Mouse (Mus musculus) kidney, embryonic 14.5 days (tissue): ENCODE results near the gene Hipk2. TPM values are rescaled to one million over a fixed set of nuclear protein-coding genes. Genes with fewer than 3 reads are reported as not detected.

Source experiments
- ATAC-seq: fragments of 200-750 bp; cut with Nextera tagmentation; 2 replicates; pipeline ENCODE4 v1.8.0; 2017; ENCODE audit warnings: moderate number of reproducible peaks, mild to moderate bottlenecking, moderate TSS enrichment, moderate library complexity; ENCODE audit not compliant: low FRiP score, low TSS enrichment
- H3K27ac ChIP-seq: fragments of 300-500 bp; sonication (generic); 2 replicates; pipeline ENCODE4 v1.5.1; 2014; ENCODE audit warnings: low read depth, mild to moderate bottlenecking, low read length, moderate library complexity, mixed read lengths
- H3K27me3 ChIP-seq: fragments of 300-500 bp; sonication (generic); 2 replicates; pipeline ENCODE4 v1.6.1; 2014; ENCODE audit warnings: mild to moderate bottlenecking, low read length; ENCODE audit not compliant: control insufficient read depth, insufficient read depth
- H3K36me3 ChIP-seq: fragments of 300-500 bp; sonication (generic); 2 replicates; pipeline ENCODE4 v1.6.1; 2014; ENCODE audit warnings: low read length, mixed read lengths; ENCODE audit not compliant: control insufficient read depth, insufficient read depth
- H3K4me1 ChIP-seq: fragments of 300-500 bp; sonication (generic); 2 replicates; pipeline ENCODE4 v1.6.1; 2014; ENCODE audit warnings: low read length, mixed read lengths; ENCODE audit not compliant: control insufficient read depth, insufficient read depth
- H3K4me2 ChIP-seq: fragments of 300-500 bp; sonication (generic); replicated peaks from 2 replicates; pipeline ENCODE4 v1.6.1; 2014; ENCODE audit warnings: low read depth, mild to moderate bottlenecking, low read length
- H3K4me3 ChIP-seq: fragments of 300-500 bp; sonication (generic); 2 replicates; pipeline ENCODE4 v1.5.1; 2014; ENCODE audit warnings: mild to moderate bottlenecking, low read length
- H3K9ac ChIP-seq: fragments of 300-500 bp; sonication (generic); 2 replicates; pipeline ENCODE4 v1.6.1; 2014; ENCODE audit warnings: low read depth, mild to moderate bottlenecking, low read length, moderate library complexity
- H3K9me3 ChIP-seq: fragments of 300-500 bp; sonication (generic); 2 replicates; pipeline ENCODE4 v1.6.1; 2016; ENCODE audit warnings: low read length; ENCODE audit not compliant: control insufficient read depth
- WGBS: fragments of 180-500 bp; shearing (Covaris S2); extraction: QIAGEN DNeasy Blood & Tissue Kit; methylation state at CpG from one replicate; pipeline ENCODE4 v1.1.7; 2014; 5-methylcytosine and 5-hydroxymethylcytosine counted together
- polyA plus RNA-seq: library from polyadenylated mRNA; unstranded; fragments of >200 nt; fragmentation: Nextera tagmentation; extraction: Ambion mirVana; gene quantifications from 2 replicates; pipeline ENCODE4 v1.2.1, GENCODE M21; 2014

Hipk2 gene
- polyA plus RNA-seq, 1 experiment from 2014 or later, result 33.6 TPM

DNA sequence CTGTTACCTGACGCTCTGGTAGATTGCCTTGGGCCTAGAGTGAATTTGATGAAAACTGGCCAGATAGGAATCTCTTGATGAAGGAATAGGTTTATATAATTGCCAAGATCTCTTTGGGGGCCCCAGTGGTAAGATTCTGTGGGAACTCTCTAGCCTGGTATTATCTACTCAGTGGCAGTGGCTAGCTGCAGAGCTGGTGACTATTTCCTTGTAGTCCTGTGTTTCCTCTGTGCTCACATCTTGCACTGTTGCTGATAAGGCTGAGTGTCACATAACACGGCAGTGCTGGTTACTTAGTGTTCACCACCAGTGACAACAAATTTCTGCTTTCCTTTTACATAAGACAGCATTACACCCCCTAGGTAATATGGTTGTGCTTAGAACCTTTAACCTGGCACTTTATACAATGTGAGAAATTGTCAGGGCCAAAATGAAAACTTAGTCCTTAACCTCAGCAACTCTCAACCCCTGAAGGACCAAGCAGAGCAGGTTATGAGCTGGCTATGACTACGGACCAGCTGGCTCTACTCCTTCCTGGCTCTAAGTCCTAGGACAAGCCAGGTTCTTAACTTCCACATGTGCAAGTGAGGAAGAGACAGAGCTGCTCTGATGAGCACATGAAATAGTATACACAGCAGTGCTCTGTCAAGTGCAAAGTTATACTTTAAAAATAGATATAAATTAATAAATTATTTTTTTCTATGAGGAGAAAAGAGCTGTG lies 80.7 kb downstream of the Hipk2 start:
- Histone ChIP-seq H3K27me3 (no peaks in the 10 kb centered on the region), H3K27ac (no peak overlapping the region), H3K9ac (no peak overlapping the region), H3K9me3 (no peaks in the 10 kb centered on the region), H3K4me1 (no peaks in the 10 kb centered on the region), H3K36me3 (no peaks in the 10 kb centered on the region), H3K4me3 (no peak overlapping the region), H3K4me2 (no peak overlapping the region)
- 82% methylated on average over 3 of the region's 3 CpGs for WGBS
- ATAC-seq, result no peak

DNA sequence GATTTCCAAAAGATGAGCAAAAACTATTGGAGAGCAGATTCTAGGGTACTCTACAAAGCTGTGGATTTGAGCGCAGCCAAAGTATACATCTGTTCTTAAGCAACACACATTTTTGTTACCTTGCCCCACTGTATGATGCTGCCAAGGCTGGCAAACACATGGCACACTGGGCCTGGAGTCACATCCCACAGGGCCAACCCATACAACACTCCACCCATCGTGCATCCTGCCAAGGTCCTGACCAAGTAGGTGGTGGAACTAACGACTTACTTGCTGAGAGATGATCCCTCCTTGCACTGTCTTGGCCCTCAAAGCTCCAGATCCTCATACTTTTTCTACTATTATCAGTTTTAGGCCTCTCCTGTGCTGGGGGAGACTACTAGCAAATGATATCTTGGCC lies 83.0 kb downstream of the Hipk2 start:
- H3K36me3 ChIP-seq, result no peaks in the 10 kb centered on the region
- H3K27me3 ChIP-seq, result no peaks in the 10 kb centered on the region
- H3K4me2 ChIP-seq, result no peak overlapping the region
- no peak overlapping the region for H3K9ac ChIP-seq
- WGBS, result 86% methylated on average over 3 of the region's 3 CpGs
- H3K27ac ChIP-seq, result no peak overlapping the region
- no peaks in the 10 kb centered on the region for H3K9me3 ChIP-seq
- no peak for ATAC-seq
- H3K4me3 ChIP-seq, result no peak overlapping the region
- no peaks in the 10 kb centered on the region for H3K4me1 ChIP-seq

DNA sequence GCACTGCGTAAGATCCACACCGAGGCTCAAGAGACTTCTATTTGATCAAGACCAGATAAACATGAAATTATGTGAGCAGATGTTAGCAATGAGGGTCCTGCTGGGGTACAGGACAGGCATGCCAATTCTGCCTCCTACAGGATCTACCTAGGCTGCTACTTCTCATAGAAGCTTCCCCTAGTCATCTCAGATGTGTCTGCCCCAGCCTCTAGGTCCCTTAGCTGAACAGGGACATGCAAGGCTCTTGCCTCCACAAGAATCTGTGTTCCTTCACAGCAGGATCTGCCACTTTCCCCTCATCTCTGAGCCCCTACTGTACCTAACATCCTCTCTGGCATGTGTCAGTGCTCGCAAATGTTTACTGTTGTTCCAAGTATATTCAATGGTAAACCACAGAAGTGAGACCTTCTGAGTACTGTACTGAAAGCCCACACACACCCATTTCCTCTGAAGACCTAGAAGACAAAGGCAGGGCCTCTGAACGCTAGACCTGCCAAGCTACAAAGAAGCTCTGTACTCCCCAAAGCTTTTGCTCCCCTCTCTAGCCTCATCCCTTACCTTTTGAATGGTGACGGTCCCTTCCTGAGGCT lies 86.6 kb downstream of the Hipk2 start:
- ATAC-seq, result no peak

DNA sequence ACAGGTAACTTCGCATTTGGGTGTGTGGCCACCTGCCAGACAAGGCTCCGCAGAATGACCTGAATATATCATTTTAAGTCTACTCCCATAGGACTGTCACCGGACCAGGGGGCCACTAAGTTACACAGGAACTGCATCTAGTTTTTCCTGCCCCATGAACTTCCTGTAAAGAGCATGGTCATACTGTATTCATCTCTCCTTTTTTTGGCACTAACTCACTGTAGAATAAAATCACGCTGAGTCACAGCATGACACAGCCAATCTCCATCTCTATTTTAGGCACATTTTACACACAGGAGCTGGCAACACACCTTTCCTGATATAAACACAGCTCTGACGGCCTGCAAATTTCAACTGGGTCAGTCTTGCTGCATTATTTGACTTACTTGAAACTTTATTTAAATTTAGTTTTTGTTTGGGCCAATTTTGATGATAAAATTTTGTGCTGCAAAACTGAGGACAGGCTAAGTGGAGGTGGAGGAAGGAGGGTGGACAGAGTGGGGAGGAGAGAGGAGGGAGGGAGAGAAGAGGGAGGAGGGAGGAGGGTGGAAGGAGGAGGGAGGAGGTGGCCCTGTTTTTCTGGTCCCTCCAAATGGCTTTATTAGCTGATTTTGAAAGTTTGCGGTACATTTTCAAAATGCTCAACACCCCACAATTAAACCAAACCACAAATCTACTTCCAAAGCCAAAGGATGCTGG lies 88.0 kb downstream of the Hipk2 start:
- Histone ChIP-seq H3K27me3 (no peaks in the 10 kb centered on the region), H3K4me1 (no peaks in the 10 kb centered on the region), H3K9me3 (no peaks in the 10 kb centered on the region), H3K4me3 (no peak overlapping the region), H3K36me3 (peaks cover 2% of the 10 kb centered on the region; the same call in 1 of the 2 replicates), H3K4me2 (no peak overlapping the region), H3K27ac (no peak overlapping the region), H3K9ac (no peak overlapping the region)
- ATAC-seq, result no peak
- WGBS, result 84% methylated on average over 6 of the region's 6 CpGs

More for the DNA sequence above, 86.6 kb downstream of the Hipk2 start:
- Histone ChIP-seq H3K4me3 (no peak overlapping the region), H3K27me3 (no peaks in the 10 kb centered on the region), H3K4me2 (no peak overlapping the region), H3K36me3 (peaks cover 2% of the 10 kb centered on the region; the same call in 1 of the 2 replicates), H3K27ac (no peak overlapping the region), H3K4me1 (no peaks in the 10 kb centered on the region), H3K9ac (no peak overlapping the region), H3K9me3 (no peaks in the 10 kb centered on the region)
- WGBS, result 93% methylated on average over 5 of the region's 5 CpGs

DNA sequence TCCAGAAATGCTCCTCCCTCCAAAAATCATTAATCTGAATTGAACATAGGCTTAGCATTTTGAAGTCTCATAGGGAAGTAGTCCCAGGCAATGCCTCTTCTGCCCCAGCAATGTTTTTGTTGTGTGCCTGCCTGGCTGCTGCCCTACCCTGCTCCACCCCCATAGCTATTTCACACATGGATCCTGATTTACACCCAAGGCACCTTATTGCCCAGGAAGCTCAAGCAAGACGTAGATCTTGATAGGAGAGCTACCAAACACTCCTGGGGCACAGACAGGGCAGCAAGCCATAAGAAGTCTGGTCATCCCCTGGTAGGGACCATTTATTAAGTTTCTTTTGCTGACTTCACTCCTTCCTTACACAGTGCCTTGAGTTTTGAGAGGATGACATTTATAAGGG lies 88.8 kb downstream of the Hipk2 start:
- H3K27me3 ChIP-seq, result no peaks in the 10 kb centered on the region

DNA sequence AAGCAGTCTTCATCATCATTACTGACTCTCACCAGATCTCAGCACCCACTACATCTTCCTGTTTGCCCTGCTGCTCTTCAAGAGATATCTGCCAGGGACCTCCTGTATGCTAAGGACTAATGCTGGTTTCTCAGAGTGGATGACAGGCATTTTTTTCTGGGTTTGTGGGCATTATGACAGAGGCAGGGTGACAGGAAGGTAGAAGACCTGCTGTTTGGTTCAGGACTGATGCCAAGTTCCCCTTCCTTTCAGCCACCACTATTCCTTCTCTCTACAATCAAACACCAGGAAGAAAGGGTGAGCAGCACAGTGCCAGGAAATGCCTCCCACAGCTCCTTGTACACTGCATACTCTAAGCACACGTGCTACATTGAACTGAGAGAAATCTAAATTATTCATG lies 90.2 kb downstream of the Hipk2 start:
- no peaks in the 10 kb centered on the region for H3K4me1 ChIP-seq
- no peak overlapping the region for H3K9ac ChIP-seq
- no peaks in the 10 kb centered on the region for H3K27me3 ChIP-seq
- ATAC-seq, result no peak
- WGBS, result 77% methylated on average over 1 of the region's 1 CpGs
- H3K27ac ChIP-seq, result no peak overlapping the region
- no peak overlapping the region for H3K4me2 ChIP-seq
- no peaks in the 10 kb centered on the region for H3K9me3 ChIP-seq
- no peak overlapping the region for H3K4me3 ChIP-seq
- H3K36me3 ChIP-seq, result peaks cover 2% of the 10 kb centered on the region; the same call in 1 of the 2 replicates

More for the DNA sequence above, 88.8 kb downstream of the Hipk2 start:
- H3K4me1 ChIP-seq, result no peaks in the 10 kb centered on the region
- no peak overlapping the region for H3K27ac ChIP-seq
- no peak overlapping the region for H3K9ac ChIP-seq
- H3K4me2 ChIP-seq, result no peak overlapping the region
- H3K36me3 ChIP-seq, result peaks cover 2% of the 10 kb centered on the region; the same call in 1 of the 2 replicates
- WGBS, result 41% methylated on average over 1 of the region's 1 CpGs
- no peaks in the 10 kb centered on the region for H3K9me3 ChIP-seq
- no peak overlapping the region for H3K4me3 ChIP-seq
- no peak for ATAC-seq

DNA sequence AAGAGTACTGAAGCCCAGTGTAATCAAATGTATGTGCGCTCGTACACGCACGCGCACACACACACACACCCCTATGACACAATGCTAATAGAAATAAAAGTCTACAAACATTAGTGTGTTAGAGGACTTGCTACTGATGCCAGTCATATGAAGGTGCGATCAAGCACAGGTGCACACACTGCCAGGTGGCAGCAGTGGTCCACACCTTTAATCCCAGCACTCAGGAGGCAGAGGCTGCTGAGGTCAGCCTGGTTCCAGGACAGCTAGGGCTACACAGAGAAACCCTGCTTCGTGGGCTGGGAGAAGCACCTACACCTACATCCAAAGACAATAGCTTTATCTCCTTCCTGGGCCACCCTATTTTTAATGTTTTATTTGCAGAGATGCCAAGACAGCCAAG lies 96.6 kb downstream of the Hipk2 start:
- no peak for ATAC-seq
- H3K36me3 ChIP-seq, result no peaks in the 10 kb centered on the region; the same call in 1 of the 2 replicates
- no peak overlapping the region for H3K27ac ChIP-seq
- no peaks in the 10 kb centered on the region for H3K27me3 ChIP-seq
- H3K9me3 ChIP-seq, result no peaks in the 10 kb centered on the region
- H3K4me1 ChIP-seq, result no peaks in the 10 kb centered on the region
- no peak overlapping the region for H3K4me2 ChIP-seq
- H3K9ac ChIP-seq, result no peak overlapping the region
- no peak overlapping the region for H3K4me3 ChIP-seq
- WGBS, result 95% methylated on average over 7 of the region's 7 CpGs

DNA sequence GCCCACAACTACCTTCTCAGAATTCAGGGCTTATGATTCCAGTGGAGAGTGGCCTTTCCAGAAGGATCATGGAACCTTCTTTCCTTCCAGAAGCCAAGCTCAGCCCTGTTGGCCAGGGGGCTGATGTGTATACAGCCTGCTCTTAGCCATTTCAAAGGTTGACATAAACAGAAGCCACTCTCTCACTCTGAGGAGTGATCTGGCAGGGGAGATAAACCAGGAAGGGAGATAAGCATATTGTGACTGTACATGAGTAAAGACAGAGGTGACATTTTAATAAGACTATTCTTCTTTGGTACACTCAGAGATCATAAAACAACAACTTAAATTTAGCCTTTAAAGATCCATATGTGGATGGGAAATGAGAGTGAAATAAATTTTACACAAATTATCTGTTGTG lies 97.1 kb downstream of the Hipk2 start:
- Histone ChIP-seq H3K36me3 (no peaks in the 10 kb centered on the region), H3K4me3 (no peak overlapping the region), H3K9ac (no peak overlapping the region), H3K4me1 (no peaks in the 10 kb centered on the region), H3K4me2 (no peak overlapping the region), H3K9me3 (no peaks in the 10 kb centered on the region), H3K27me3 (no peaks in the 10 kb centered on the region), H3K27ac (no peak overlapping the region)
- ATAC-seq, result no peak
